Mouse (Mus musculus) liver, adult (tissue): Measurements from ENCODE around the gene Zfp422.

Experiments used
- GATA4 ChIP-seq: IDR thresholded peaks from 2 replicates; pipeline ENCODE4 v1.6.1; 2014; ENCODE audit warnings: mild to moderate bottlenecking, low read length; ENCODE audit not compliant: insufficient replicate concordance

Zfp422 gene

DNA sequence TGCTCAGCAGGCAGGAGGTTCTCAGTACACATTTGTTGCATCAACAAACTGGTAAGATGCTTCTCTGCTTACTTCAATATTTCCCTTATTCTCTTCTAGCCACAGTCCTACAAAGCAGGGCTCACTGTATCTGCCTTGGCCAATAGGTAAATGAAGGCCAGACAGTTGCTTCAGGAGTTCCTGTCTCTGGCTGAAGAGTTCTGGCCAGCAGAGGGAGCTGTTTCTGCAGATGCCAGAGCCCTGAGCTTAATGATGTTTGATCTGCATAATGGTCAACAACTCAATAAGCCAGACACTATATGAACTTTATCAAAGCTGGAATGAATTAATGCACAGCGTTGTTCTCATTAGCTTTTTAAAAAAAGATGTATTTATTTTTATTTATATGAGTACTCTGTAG, 3.3 kb upstream of the Zfp422 start:
- TF ChIP-seq GATA4 = no peak

DNA sequence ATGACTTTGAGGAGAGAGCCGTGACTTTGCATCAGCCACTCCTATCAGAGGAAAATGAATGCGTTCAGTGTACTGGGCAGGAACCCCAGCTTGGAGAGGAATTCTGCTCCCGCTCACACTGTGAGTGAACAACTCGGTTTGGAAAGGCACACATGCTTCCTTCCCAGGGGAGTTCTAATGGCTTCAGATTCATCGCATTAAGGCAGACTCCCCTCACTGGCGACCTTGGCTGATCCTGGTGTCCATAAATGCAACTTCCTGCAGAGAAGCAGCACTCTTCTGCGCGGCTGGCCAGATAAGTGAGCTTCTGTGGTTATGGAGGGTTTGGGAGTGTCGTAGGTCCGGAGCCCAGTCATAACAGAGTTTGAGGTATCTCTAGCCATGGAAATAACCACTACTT, 967 bp upstream of the Zfp422 start:
- TF ChIP-seq GATA4 = no peak

DNA sequence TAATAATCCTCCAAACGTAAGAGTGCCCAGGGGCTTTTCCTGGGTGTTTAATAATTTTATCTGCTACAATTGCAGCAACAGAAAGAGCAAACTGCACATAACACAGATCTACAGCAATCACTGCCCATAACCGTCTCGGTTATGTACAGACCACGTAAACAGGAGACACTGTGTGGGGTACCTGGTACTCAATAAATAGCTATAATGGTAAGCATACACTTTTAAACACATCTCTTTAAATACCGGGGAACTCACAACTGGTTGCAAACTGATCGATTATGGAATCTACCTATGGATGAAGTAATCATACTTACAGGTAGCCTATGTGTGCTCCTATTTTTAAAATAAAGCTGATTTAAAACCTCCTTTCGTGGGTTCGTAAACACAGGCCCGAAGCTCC, 704 bp downstream of the Zfp422 start:
- no peak for TF ChIP-seq GATA4

DNA sequence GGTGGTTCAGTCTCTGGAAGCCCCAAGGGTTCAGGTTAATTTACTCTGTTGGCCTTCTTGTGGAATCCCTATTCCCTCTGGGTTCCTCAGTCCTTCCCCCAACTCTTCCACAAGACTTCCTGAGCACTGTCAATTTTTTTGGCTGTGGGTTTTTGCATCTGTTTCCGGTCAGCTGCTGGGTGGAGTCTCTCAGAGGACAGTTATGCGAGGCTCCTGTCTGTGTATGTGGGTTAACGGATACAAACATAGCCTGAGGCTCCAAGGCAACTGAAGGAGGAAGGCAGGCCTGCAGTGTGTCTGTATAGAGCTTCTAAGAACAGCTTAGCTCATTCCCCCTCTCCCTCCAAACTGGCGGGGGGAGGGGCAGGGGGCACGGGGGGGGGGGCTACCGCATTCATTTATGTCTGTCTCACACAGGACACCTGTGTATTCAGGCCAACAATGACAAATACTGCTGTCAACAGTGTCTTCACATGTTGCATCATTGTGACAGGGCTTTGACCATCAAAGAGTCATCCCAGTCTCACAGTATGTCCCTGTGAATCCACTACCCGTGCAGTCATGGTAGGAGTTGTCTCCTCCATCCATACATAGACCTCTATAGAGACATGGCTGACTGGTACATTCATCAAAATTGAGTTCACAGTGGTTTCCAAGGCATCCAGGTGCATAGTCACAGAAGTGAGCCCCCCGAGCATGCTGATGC, 7.3 kb downstream of the Zfp422 start:
- no peak for TF ChIP-seq GATA4

DNA sequence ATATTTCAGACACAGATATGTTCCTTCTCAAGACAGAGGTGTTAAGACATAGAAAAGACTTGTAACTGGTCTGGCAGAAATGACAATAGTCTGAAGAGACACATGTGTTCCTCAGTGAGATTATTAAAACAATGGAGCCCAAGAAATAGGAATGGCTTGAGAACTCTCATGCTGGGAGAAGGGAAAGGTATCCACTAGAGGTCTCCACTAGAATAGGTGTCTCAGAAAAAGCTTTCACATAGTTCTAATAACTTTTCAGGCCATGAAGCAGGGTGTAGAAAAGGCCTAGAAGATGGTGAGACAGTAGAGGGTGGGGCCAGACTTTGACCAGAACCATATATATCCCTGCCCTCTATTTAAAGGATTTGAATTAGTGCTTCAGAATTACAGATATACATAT, 10.7 kb downstream of the Zfp422 start:
- no peak for TF ChIP-seq GATA4

DNA sequence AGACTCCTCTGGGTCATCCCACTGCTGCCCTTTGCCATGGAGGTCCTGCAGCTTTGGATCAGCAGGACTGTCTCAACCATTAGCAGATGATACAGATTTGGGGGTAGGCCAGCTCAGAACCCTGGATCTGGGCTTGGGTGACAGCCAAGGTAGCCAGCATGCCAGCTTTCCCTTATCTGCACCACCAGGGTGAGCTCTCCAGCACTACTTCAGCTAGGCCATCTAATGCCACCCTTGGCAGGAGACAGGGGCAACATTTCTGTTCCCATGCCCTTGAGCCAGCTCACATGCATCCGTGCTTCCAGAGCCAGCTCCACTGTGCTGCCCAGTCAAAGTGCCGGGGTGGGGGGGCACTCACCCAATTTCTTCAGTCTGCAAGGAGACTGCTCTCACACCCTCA, 13.1 kb downstream of the Zfp422 start:
- no peak for TF ChIP-seq GATA4

DNA sequence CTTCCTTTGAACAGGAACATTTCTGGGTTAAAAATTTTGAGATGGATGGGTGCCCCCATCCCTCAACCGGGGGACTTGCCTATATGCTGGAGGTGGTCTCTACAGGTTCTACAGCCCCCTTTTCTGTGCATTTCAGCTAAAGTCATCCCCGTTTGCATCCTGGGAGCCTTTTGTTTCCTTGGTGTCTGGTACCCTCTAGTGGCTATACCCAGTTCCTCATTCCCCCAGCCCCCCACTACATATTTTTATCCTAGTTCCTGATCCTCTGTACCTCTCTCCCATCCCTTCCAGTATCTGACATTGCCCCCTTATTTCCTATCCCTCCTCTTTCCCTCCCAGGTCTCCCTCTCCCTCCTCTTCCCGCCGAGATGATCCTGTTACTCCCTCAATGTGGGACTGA, 21.6 kb downstream of the Zfp422 start:
- TF ChIP-seq GATA4 = no peak

DNA sequence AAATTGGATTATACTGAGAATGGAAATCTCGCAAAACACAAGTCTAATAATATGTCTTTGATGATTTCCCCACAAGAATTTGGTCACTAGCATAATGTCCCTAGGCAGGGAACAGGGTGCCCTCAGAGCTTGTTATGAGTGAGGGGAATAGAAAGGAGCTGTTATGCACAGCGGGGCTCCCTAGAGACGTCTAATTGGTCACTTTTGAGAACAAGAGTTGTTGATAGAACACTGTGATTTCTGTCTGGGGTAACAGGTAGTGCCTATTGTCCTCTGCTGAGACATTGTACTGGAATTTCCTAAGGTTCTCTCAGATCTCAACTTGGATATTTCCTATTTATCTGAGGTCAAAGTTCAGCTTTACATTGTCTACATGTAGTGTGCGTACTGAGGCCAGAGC, 44.7 kb downstream of the Zfp422 start, which contains the start of gene Olfr215:
Gene Olfr215, minus strand, starts transcription at position 101 of the 400 bp plus-strand sequence.
- TF ChIP-seq GATA4 = no peak
